Mouse (Mus musculus) thymus, postnatal 4 days (tissue): ENCODE results near the gene Smc2.
"Not testable (repeated sequence)": the region's sequence is repeated elsewhere in the genome, so short reads cannot be mapped to it uniquely, and the experiment has no call there.

Experiments used
- DNase-seq: peaks from one replicate; pipeline ENCODE4 v3.0.0; 2021

The Smc2 gene

DNA sequence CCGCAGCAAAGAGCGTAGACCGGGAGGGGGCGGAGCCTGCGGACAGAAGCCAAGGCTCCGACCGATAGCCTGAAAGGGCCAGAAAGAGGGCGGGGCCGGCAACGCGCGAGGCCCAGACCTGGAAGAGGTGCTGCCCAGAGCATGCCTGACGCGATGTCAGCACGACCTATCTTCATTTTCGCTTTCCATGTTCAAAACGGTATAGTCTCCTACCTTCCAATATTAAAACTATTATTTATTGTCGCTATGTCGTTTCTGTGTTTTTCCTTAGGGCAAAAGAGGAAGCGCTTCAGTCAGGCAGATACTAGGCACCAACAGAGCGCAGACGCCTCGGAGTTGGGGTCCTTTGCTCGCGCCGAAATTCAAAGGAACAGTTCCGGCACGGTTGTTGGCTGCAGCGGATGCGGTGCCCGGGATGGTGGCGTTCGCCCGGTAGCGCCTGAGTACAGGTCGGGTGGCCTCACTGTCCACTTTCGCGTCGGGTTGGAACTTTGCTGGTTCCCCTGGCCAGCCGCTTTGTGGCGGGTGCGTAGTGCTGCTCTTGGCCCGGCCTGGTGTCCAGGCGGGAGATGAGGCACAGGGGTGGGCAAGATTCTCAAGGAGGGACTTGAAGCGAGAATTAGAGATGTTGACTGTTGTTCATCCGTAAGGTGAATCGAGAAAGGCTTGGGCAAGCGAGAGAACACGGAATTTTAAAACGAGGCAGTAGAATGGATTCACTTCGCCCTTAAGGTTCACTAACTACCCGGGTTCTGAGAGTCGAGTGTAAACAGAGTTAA is at the start of gene Smc2:
Gene Smc2 (plus strand): TSS at position 358 of the 779 bp plus-strand sequence.
- peak; percentile 95 for DNase-seq

DNA sequence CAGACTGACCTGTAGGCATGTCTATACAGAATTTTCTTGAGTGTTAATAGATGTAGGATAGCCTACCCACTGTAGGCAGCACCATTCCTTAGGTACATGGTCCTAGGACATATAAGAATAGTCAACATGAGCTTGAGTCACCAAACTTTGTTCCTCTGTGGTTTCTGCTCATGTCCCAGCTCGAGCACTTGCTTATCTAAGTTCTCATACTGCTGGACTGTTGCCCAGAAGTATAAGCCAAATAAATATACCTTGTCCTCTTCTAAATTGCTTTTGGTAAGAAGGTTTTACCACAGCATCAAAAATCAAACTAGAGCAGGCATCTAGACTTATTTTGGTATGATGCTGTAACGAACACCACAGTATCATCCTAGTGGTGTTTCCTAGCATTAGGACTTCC is 27.5 kb upstream of the Smc2 start:
- DNase-seq: no peak

DNA sequence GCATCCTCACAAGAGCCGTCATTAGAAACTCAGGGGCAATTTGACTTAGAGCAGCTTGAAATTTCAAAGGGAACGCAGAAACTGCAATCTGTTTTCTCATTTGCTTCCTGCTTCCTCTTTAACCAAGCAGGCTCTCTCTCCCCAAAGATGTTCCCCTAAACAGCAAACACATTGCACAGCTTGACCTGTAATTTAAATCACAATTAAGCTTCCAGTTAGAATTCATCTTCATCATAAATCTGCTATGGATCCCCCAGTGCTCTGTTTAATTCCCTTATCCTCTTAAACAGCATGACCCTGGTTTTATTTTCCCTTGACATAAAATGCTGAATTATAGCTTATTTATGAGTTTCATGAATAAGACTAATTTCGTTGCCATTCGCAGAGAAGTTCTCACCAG is 15.4 kb upstream of the Smc2 start:
- DNase-seq: no peak

DNA sequence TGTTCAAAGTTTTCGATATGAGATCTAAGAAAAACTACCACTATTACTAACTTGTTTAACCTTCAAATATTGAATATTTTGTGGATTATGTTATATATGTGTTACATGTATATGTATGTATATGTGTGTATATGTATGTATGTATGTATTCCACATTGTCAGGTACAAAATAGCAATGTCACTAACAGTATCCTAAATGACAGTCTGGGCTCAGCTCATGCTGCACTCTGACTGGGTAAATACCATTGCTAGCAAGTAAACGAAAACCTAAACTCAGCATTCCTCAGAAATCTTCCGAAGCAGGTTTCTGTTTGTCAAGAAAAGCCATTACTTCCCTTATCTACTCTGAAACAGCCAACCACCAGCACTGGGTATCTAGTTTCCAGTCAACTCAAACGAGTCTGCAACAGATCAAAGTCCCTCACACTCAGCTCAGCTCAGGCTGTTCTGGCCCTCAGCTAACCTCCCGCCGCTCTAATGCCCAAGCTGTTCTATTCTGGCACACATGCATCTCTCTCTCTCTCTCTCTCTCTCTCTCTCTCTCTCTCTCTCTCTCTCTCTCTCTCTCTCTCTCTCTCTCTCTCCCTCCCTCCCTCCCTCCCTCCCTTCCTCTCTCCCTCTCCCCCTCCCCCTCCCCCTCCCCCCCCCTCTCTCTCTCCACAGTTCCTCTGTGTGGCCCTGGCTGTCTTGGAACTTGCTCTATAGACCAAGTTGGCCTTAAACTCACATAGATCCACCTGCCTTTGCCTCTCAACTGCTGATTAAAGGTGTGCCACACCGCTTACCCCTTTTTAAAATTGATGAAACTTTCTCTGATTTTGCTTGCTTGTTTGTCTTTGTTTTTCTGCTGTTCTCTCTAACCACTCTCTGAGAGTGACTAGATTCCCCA is 9.5 kb upstream of the Smc2 start:
- DNase-seq: peak; percentile 11

DNA sequence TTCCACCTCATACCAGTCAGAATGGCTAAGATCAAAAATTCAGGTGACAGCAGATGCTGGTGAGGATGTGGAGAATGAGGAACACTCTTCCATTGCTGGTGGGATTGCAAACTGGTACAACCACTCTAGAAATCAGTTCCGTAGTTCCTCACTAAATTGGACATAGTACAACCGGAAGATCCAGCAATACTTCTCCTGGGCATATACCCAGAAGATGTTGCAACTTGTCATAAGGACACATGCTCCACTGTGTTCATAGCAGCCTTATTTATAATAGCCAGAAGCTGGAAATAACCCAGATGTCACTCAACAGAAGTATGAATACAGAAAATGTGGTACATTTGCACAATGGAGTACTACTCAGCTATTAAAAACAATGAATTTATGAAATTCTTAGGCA is 3.5 kb upstream of the Smc2 start:
- DNase-seq: not testable (repeated sequence)

DNA sequence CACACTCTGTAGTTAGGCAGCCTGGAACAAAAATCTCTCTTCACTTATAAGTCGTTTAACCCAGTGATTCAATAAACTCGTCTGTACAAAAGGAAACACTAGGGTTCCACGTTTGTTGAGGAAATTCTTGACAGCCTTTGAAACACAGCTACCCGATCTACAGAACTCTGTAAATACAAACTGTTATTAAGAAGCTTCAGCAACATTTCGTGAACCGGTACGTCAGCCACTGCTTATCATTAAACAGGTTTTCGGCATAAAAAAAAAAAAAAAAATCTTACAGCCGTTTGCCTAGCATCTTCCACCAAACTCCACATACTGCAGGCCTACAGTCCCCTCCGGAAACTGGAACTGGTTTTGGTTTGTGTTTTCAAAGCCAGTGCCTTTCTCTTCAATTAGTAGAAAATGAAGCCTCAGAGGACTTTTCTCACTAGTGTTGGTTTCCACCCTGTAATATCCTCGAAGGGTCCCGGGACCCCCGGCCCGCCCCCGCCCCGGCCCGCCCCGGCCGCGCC is 615 bp upstream of the Smc2 start:
- DNase-seq: no peak

DNA sequence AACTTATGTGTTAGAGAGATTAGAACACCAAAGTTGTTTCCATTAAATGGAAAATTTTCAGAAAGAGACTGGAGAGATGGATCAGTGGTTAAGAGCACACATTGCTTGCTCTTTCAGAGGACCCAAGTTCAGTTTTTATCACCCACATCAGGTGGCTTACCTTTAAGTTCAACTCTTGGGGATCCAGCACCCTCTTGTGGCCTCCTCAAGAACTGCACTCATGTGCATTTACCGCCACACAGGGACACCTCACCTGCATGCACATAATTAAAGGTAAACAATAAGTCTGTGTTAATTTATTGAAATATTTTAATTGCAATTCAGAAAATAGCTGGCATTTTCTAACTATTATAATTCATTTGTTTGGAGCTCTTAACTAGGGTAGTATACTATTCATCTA is 20.7 kb downstream of the Smc2 start:
- peak; percentile 28 for DNase-seq

DNA sequence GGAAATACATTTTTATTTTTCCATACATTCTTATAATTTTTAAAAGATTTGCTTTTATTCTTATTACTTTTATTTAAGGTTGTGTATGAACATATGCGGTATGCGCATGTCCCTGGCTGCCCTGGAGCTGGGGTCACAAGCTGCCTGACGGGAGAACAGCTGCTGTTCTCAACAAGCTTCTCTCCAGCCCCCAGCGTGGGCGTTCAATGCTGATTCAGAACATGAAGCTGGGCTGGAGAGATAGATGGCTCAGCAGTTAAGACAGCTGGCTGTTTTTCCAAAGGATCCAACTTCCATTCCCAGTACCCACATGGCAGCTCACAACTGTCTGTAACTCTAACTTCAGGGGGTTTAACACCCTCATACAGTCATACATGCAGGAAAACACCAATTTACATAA is 22.3 kb downstream of the Smc2 start:
- DNase-seq: no peak

DNA sequence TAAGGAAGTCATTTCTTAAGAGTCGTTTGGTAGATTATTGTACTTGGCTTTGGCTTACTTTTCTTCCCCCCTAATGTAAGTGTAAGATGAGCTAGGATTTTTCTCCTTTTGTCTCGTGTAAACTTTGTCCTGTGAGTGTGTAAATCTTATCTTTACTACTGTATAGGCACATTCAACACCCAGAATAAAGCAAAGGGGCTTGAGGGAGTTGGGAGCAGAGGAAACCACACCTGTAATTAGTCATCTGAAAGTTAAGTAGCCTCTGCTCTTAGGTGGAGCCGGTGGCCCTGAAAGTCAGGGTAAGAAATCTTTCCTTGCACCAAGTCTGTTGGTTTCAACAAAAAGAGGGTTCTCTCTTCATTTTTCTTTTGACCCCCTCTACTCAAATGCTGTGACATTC is 34.4 kb downstream of the Smc2 start:
- no peak for DNase-seq

DNA sequence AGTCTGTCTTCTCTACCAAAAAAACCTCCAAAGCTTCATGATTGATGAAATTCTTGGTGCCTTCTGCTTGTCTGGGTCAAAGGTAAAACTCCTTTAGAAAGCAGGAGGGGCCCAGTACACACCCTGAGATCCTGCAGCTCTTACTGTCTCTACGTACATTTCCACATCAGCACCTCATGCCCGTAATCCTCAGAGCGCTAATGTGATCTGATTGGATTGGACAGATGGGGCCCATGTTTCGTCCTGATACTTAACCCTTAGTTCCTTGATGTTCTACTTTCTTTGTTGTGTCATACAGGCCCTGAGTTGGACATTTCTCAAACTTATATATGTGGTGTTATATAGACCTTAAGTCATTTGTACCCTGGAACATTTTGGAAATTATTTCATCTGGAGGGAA is 48.4 kb downstream of the Smc2 start:
- no peak for DNase-seq

DNA sequence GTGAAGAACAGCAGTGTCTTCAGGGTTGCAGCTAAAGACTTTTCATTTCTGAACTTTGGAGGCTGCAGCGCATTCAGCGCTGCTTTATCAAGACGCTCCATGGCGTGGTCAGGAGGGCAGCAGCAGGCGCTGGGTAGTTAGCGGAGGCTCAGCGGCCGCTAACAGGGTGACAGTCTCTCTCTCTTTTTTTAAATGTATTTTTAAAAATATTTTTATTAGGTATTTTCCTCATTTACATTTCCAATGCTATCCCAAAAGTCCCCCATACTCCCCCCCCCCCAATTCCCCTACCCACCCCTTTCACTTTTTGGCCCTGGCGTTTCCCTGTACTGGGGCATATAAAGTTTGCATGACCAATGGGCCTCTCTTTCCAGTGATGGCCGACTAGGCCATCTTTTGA is 58.1 kb downstream of the Smc2 start, which contains the start of gene Vma21-ps:
Gene Vma21-ps (minus strand): TSS at position 101 of the 400 bp plus-strand sequence.
- not testable (repeated sequence) for DNase-seq

DNA sequence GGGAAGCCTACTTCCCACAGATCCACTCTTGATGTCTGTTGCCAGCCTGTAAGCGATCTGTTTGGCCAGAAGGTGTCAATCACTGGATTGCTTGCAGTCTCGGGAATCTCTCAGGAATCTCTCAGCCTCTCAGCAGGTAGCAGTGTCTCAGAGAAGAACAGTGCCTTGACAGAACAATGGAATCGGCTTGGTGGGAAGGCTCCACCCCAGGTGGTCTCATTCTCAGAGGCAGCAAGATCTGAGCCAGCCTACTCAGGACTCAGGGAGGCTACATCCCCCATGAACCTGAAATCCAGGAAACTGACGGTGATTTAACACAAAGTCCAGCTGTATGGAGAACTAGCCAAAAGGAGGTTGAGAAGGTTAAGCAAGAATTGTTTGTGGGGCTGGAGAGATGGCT is 78.5 kb downstream of the Smc2 start:
- DNase-seq: no peak

DNA sequence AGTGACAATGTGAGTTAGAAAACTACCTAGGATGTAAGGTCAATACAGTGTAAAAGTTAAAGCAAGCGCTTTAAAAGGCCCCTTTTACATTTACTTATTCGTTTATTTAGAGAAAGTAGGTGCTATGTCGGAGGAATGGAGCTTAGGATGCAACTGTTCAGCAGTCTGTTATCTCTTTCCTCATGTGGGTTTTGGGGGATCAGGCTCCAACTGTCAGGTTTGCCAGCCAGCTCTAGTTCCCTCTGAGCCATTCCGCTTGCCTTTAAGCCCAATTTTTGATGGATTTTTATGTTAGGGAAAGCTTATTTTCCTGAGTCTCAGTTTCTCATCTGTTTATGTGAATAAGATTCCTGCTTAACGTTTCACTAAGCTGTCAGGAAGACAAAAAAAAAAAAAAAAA is 80.3 kb downstream of the Smc2 start:
- no peak for DNase-seq

DNA sequence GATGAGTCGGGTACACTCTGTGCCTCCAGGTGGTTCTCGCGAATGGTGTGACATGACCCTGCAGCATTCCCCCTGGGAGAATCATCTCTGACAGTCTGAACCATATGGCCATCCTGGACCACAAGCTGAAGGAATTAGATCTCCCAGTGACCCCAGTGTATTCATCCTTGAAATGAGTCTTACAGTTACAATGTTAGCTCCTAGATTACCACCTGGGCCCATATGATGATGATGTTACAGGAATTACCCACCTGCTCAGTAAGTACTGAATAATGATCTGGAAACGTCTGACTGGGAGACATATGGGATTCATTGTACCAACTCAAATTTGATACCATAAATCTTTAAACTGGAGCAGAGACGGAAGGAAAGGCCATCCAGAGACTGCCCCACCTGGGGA is 87.4 kb downstream of the Smc2 start:
- DNase-seq: no peak

DNA sequence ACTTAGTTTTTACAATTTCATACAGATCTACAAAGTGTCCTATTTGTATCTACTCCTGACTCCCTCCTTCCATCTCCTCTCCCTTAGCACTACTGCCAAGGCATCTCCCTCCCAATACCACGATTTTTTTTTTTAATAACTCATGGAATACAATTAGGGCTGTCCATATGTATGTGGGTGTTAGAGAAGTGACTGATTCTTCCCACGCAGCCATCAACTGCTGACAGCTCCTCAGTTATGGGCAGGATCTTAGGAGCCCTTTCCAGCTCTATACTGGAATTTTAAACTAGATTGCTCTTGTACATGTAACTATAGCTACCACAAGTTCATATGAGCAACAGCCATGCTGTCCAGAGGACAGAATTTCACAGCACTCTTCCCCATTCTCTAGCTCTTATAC is 91.6 kb downstream of the Smc2 start:
- DNase-seq: no peak
